Mouse (Mus musculus) heart, postnatal 0 days (tissue): ENCODE results near the gene Cdrt4.

Experiments
- CTCF ChIP-seq: IDR thresholded peaks from 2 replicates; pipeline ENCODE4 v1.5.1; 2016; ENCODE audit warnings: antibody characterized with exemption, control low read depth, low read depth
- EP300 ChIP-seq: IDR thresholded peaks from 2 replicates; pipeline ENCODE4 v1.6.1; 2016; ENCODE audit warnings: antibody characterized with exemption, low read depth

GRCm38 (mm10) chr11:62920743-62921050 is 30.3 kb upstream of the Cdrt4 start:
- no peak for TF ChIP-seq CTCF
- no peak for TF ChIP-seq EP300
